Mouse (Mus musculus) heart, embryonic 15.5 days (tissue): ENCODE results near the gene Desi1. TPM values are rescaled to one million over a fixed set of nuclear protein-coding genes. Genes with fewer than 3 reads are reported as not detected.
A peak's percentile ranks its signal among the peaks of the same experiment; 100 is the strongest.

ENCODE experiments used
- ATAC-seq: fragments of 200-750 bp; cut with Nextera tagmentation; replicated peaks from 2 replicates; pipeline ENCODE4 v1.8.0; 2017; ENCODE audit warnings: low read depth, moderate TSS enrichment; ENCODE audit not compliant: insufficient number of reproducible peaks, insufficient read depth, low FRiP score
- H3K27ac ChIP-seq: fragments of 300-500 bp; sonication (generic); 2 replicates; pipeline ENCODE4 v1.5.1; 2015; ENCODE audit warnings: mild to moderate bottlenecking, inconsistent platforms
- H3K27me3 ChIP-seq: fragments of 300-500 bp; sonication (generic); 2 replicates; pipeline ENCODE4 v1.6.1; 2015; ENCODE audit warnings: inconsistent platforms
- H3K36me3 ChIP-seq: fragments of 300-500 bp; sonication (generic); 2 replicates; pipeline ENCODE4 v1.6.1; 2015; ENCODE audit warnings: mild to moderate bottlenecking, inconsistent platforms
- H3K4me1 ChIP-seq: fragments of 300-500 bp; sonication (generic); replicated peaks from 2 replicates; pipeline ENCODE4 v1.6.1; 2015; ENCODE audit warnings: inconsistent platforms
- H3K4me2 ChIP-seq: fragments of 300-500 bp; sonication (generic); 2 replicates; pipeline ENCODE4 v1.6.1; 2015; ENCODE audit warnings: inconsistent platforms, mild to moderate bottlenecking, moderate library complexity
- H3K4me3 ChIP-seq: fragments of 300-500 bp; sonication (generic); 2 replicates; pipeline ENCODE4 v1.5.1; 2015; ENCODE audit warnings: mild to moderate bottlenecking, inconsistent platforms
- H3K9ac ChIP-seq: fragments of 300-500 bp; sonication (generic); 2 replicates; pipeline ENCODE4 v1.6.1; 2015; ENCODE audit warnings: mild to moderate bottlenecking, inconsistent platforms
- H3K9me3 ChIP-seq: fragments of 300-500 bp; sonication (generic); replicated peaks from 2 replicates; pipeline ENCODE4 v1.6.1; 2016; ENCODE audit warnings: inconsistent platforms
- WGBS: fragments of 180-500 bp; shearing (Covaris S2); methylation state at CpG from one replicate; pipeline ENCODE4 v1.1.7; 2015; ENCODE audit warnings: mixed read lengths; 5-methylcytosine and 5-hydroxymethylcytosine counted together
- polyA plus RNA-seq: library from polyadenylated mRNA; unstranded; fragments of >200 nt; fragmentation: Nextera tagmentation; extraction: Ambion mirVana; gene quantifications from 2 replicates; pipeline ENCODE4 v1.2.1, GENCODE M21; 2015

Gene Desi1
- polyA plus RNA-seq, 1 experiment from 2014 or later: 16.8 TPM

DNA sequence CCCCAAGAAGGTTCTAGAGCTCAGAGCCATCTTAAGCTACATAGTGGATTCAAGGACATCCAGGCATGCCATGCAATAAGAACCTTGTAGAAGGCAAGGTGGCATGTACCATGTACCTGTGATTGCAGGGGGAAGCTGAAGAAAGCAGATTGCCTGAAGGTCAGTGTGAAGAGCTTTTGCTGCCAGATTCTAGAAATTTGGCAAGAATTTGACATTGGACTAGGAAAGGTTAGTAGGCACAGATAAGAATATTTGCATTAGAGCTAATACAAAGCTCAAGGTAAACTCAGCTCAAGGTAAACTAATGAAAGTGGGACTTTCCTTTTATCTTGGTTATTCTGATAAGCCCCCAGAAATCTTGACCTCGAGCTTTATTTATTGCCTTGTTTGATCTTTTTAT lies 69.4 kb downstream of the Desi1 start:
- no peak overlapping the region for H3K4me3 ChIP-seq

DNA sequence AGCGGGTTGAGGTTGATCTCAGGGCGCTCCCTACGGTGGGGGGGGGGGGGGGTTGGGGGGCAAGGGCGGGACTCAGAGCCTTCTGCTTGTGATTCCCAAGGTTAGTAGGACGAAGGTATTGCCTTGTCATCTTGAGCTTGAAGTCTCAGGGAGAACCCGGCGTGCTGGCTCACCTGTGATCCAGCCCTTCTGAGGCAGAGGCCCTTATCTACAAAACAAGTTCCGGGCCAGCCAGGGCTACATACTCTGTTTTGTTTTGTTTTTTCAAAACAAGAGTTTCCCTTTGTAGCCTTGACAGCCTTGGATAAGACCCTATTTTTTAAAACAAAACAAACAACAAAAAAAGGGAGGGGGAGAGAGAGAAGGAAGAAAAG lies 72.6 kb downstream of the Desi1 start:
- Histone ChIP-seq H3K4me3 (peak overlapping the region; percentile 65), H3K9ac (no peak overlapping the region; the same call in 1 of the 2 replicates), H3K27ac (0 out of 2 replicates have a peak overlapping the region, but pooled peaks have one; percentile 31), H3K4me2 (peak overlapping the region; percentile 99), H3K9me3 (no peaks in the 10 kb centered on the region), H3K36me3 (no peaks in the 10 kb centered on the region), H3K27me3 (no peaks in the 10 kb centered on the region), H3K4me1 (peaks cover 9% of the 10 kb centered on the region)
- no peak for ATAC-seq
- WGBS: under 1% methylated on average over 8 of the region's 8 CpGs

More for the DNA sequence above, 69.4 kb downstream of the Desi1 start:
- no peaks in the 10 kb centered on the region for H3K27me3 ChIP-seq
- 48% methylated on average over 1 of the region's 1 CpGs for WGBS
- H3K4me2 ChIP-seq: no peak overlapping the region
- H3K27ac ChIP-seq: no peak overlapping the region
- no peak for ATAC-seq
- no peak overlapping the region for H3K9ac ChIP-seq
- H3K9me3 ChIP-seq: no peaks in the 10 kb centered on the region
- peaks cover 9% of the 10 kb centered on the region for H3K4me1 ChIP-seq
- no peaks in the 10 kb centered on the region for H3K36me3 ChIP-seq

- H3K9me3 ChIP-seq: no peaks in the 10 kb centered on the region
- WGBS: under 1% methylated on average over 76 of the region's 77 CpGs
These were observed 73.2 kb downstream of the Desi1 start, which contains the start of gene Pmm1 for GRCm38 (mm10) chr15:81960171-81961077. Pmm1 (minus strand) TSS chr15:81960930.

GRCm38 (mm10) chr15:81958906-81959305 lies 74.8 kb downstream of the Desi1 start:
- Histone ChIP-seq H3K4me3 (no peak overlapping the region), H3K9ac (no peak overlapping the region), H3K4me1 (peaks cover 9% of the 10 kb centered on the region), H3K9me3 (no peaks in the 10 kb centered on the region), H3K4me2 (no peak overlapping the region), H3K27me3 (no peaks in the 10 kb centered on the region), H3K27ac (no peak overlapping the region), H3K36me3 (peaks cover 4% of the 10 kb centered on the region; the same call in 1 of the 2 replicates)
- no peak for ATAC-seq
- WGBS: 70% methylated on average over 3 of the region's 3 CpGs

More at GRCm38 (mm10) chr15:81960171-81961077, 73.2 kb downstream of the Desi1 start, which contains the start of gene Pmm1:
- Histone ChIP-seq H3K9ac (peak within 1 kb of the TSS; percentile 77), H3K27me3 (no peaks in the 10 kb centered on the region), H3K27ac (peak within 1 kb of the TSS; percentile 81), H3K4me2 (peak within 1 kb of the TSS; percentile 99), H3K4me3 (peak within 1 kb of the TSS; percentile 65), H3K4me1 (peaks cover 9% of the 10 kb centered on the region), H3K36me3 (peaks cover under 1% of the 10 kb centered on the region; the same call in 1 of the 2 replicates)
- peak; percentile 99 for ATAC-seq

- Histone ChIP-seq H3K27ac (no peak overlapping the region), H3K4me2 (no peak overlapping the region), H3K9ac (no peak overlapping the region), H3K9me3 (no peaks in the 10 kb centered on the region), H3K4me1 (peaks cover 9% of the 10 kb centered on the region), H3K27me3 (no peaks in the 10 kb centered on the region), H3K4me3 (no peak overlapping the region), H3K36me3 (peaks cover 4% of the 10 kb centered on the region; the same call in 1 of the 2 replicates)
- WGBS: 85% methylated on average over 11 of the region's 11 CpGs
- no peak for ATAC-seq
These were observed 76.1 kb downstream of the Desi1 start for GRCm38 (mm10) chr15:81957598-81957997.

GRCm38 (mm10) chr15:81956457-81956856 lies 77.2 kb downstream of the Desi1 start:
- Histone ChIP-seq H3K4me1 (peaks cover 9% of the 10 kb centered on the region), H3K4me2 (no peak overlapping the region), H3K9ac (no peak overlapping the region), H3K9me3 (no peaks in the 10 kb centered on the region), H3K36me3 (peaks cover 4% of the 10 kb centered on the region; the same call in 1 of the 2 replicates), H3K27ac (no peak overlapping the region), H3K4me3 (no peak overlapping the region), H3K27me3 (no peaks in the 10 kb centered on the region)
- ATAC-seq: no peak
- 57% methylated on average over 8 of the region's 8 CpGs for WGBS

DNA sequence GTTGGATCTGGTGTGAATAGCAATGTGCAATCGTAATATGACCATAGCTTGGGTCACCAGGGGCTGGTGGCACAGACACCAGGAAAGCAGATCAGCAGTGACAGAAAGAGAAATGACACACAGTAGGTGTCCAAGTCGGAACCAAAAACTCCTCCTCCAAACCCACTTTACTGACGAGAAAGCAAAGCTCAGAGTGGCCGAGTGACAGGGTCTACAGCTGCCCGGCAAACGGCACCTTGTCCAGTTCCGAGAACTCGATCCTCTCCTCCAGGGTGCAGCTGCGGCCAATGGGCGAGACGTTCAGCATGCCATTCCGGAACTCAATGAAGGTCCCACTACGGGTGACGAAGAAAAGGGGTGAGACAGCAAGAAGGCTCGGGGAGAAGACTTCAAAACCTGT lies 78.2 kb downstream of the Desi1 start:
- Histone ChIP-seq H3K4me1 (peaks cover 8% of the 10 kb centered on the region), H3K4me2 (no peak overlapping the region), H3K9ac (no peak overlapping the region), H3K4me3 (no peak overlapping the region), H3K36me3 (peaks cover 4% of the 10 kb centered on the region; the same call in 1 of the 2 replicates), H3K9me3 (no peaks in the 10 kb centered on the region), H3K27ac (no peak overlapping the region), H3K27me3 (no peaks in the 10 kb centered on the region)
- WGBS: 95% methylated on average over 15 of the region's 15 CpGs
- no peak for ATAC-seq

DNA sequence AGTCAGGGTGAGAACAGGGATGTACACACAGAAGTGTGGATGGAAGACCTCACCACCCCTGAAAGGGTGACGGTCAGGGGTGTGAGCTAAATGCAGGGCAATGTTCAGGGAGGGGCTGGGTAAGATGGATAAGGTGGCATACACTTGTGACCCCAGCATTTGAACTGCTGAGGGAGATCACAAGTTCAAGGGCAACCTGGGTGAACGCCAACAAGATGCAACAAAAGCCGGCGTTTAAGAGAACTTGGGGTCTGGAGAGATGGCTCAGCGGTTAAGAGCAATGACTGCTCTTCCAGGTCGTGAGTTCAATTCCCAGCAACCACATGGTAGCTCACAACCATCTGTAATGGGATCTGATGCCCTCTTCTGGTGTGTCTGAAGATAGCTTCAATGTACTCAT lies 78.9 kb downstream of the Desi1 start:
- peaks cover 2% of the 10 kb centered on the region; the same call in 1 of the 2 replicates for H3K4me1 ChIP-seq
- H3K9ac ChIP-seq: no peak overlapping the region
- H3K9me3 ChIP-seq: no peaks in the 10 kb centered on the region
- no peak overlapping the region for H3K4me3 ChIP-seq
- no peak overlapping the region for H3K4me2 ChIP-seq
- peaks cover 4% of the 10 kb centered on the region; the same call in 1 of the 2 replicates for H3K36me3 ChIP-seq
- H3K27me3 ChIP-seq: no peaks in the 10 kb centered on the region
- H3K27ac ChIP-seq: no peak overlapping the region
- WGBS: 88% methylated on average over 6 of the region's 6 CpGs
- ATAC-seq: no peak

DNA sequence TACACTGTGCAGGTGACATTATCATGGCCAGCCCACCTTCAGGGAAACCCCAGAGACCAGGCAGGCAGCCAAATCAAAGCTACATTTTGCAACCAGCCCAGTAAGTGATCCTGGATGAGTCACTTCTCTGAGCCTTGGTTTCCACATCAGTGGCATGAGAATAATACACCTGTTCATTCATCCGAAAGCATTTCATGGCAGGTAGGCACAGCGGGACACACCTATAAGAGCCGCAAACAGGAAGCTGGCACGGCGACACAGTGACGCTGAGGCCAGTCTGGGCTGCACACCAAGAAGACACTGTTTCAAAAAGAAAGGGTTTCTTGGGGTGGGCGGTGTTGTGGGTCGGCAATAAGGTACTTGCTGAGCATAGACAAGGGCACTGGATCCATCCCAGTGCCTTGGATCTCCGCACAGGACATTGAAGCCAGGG lies 79.5 kb downstream of the Desi1 start:
- no peak overlapping the region for H3K27ac ChIP-seq
- no peak overlapping the region for H3K9ac ChIP-seq
- H3K27me3 ChIP-seq: no peaks in the 10 kb centered on the region
- ATAC-seq: no peak
- H3K9me3 ChIP-seq: no peaks in the 10 kb centered on the region
- H3K36me3 ChIP-seq: peaks cover 4% of the 10 kb centered on the region; the same call in 1 of the 2 replicates
- WGBS: 93% methylated on average over 9 of the region's 9 CpGs
- H3K4me1 ChIP-seq: no peaks in the 10 kb centered on the region
- no peak overlapping the region for H3K4me2 ChIP-seq
- H3K4me3 ChIP-seq: no peak overlapping the region

- H3K9ac ChIP-seq: no peak overlapping the region
- WGBS: 80% methylated on average over 4 of the region's 4 CpGs
These were observed 81.4 kb downstream of the Desi1 start for GRCm38 (mm10) chr15:81952310-81952709.

GRCm38 (mm10) chr15:81951159-81951558 lies 82.5 kb downstream of the Desi1 start:
- Histone ChIP-seq H3K4me3 (no peak overlapping the region), H3K4me2 (no peak overlapping the region), H3K4me1 (no peaks in the 10 kb centered on the region), H3K9me3 (no peaks in the 10 kb centered on the region), H3K36me3 (peaks cover 4% of the 10 kb centered on the region; the same call in 1 of the 2 replicates), H3K9ac (no peak overlapping the region), H3K27ac (no peak overlapping the region), H3K27me3 (no peaks in the 10 kb centered on the region)
- WGBS: 86% methylated on average over 9 of the region's 9 CpGs
- ATAC-seq: no peak

More at GRCm38 (mm10) chr15:81952310-81952709, 81.4 kb downstream of the Desi1 start:
- ATAC-seq: no peak
- H3K36me3 ChIP-seq: peaks cover 4% of the 10 kb centered on the region; the same call in 1 of the 2 replicates
- H3K4me1 ChIP-seq: no peaks in the 10 kb centered on the region
- no peak overlapping the region for H3K4me3 ChIP-seq
- H3K4me2 ChIP-seq: no peak overlapping the region
- no peaks in the 10 kb centered on the region for H3K27me3 ChIP-seq
- no peak overlapping the region for H3K27ac ChIP-seq
- no peaks in the 10 kb centered on the region for H3K9me3 ChIP-seq
